ENCODE assay signal across 8 mouse cellular contexts in genomic region chr16:46154832-46155231, GRCm38 (mm10). TPM values are rescaled to one million over a fixed set of nuclear protein-coding genes. Genes with fewer than 3 reads are reported as not detected.
DNase-seq lines count a peak whose midpoint lies in the region; ATAC-seq and TF ChIP-seq lines count a peak whose summit lies in the region.
"Not testable (repeated sequence)": the region's sequence is repeated elsewhere in the genome, so short reads cannot be mapped to it uniquely, and the experiment has no call there.

Gm4737 (minus strand) TSS chr16:46155077.

- not testable (repeated sequence) for DNase-seq in ES-E14 (ENCODE audit: low read depth, low spot score); adrenal gland, postnatal 25 days; gonadal fat pad, adult 2 months (ENCODE audit: low read depth); layer of hippocampus, postnatal 25 days (ENCODE audit: extremely low spot score in 1 of 2, low spot score in 1 of 2); left cerebral cortex, postnatal 4 days

- in situ Hi-C loops in ES-E14 (cut with MboI; ENCODE audit: low sequenced_read_pairs in 2 of 2, unreplicated experiment in 2 of 2), result not testable (repeated sequence)

- not testable (repeated sequence) for H3K27ac ChIP-seq in ES-E14 (ENCODE audit: insufficient read depth, low read depth, low read length, poor library complexity, severe bottlenecking); small intestine, adult 2 months (ENCODE audit: insufficient read depth, low read depth, low read length)

- H3K9me3 ChIP-seq in ES-E14 (ENCODE audit: control insufficient read depth, insufficient read depth, low read depth, low read length), result not testable (repeated sequence)

- not testable (repeated sequence) for H3K27me3 ChIP-seq in small intestine, adult 2 months (ENCODE audit: control insufficient read depth, insufficient read depth, low read length)

- not testable (repeated sequence) for H3K4me1 ChIP-seq in ES-E14 (ENCODE audit: control insufficient read depth in 2 of 2, insufficient read depth in 2 of 2, low read length in 2 of 2, poor library complexity in 1 of 2); small intestine, adult 2 months (ENCODE audit: control insufficient read depth, insufficient read depth, insufficient read length, low read length)

- ATAC-seq in erythroid progenitor cell, adult 5-6 weeks (replicated peaks; ENCODE audit: low FRiP score, poor library complexity, severe bottlenecking), result peak; percentile 72
- peak in 1 of 2 experiments; percentile 56; a peak in 1 of 4 replicates for ATAC-seq in hematopoietic stem cell, adult 5-6 weeks (replicated peaks in 1 of 2; ENCODE audit: insufficient read depth in 1 of 2, low FRiP score in 2 of 2, low TSS enrichment in 1 of 2, low read depth in 1 of 2, poor library complexity in 2 of 2, severe bottlenecking in 2 of 2)

- intact Hi-C loops in left cerebral cortex, postnatal 4 days (cut with DNase I), result not testable (repeated sequence)

- not testable (repeated sequence) for TF ChIP-seq CTCF in small intestine, adult 2 months (IDR thresholded peaks at IDR 0.05; ENCODE audit: extremely low read depth, insufficient read length, insufficient replicate concordance, low read depth, low read length)

- H3K4me3 ChIP-seq in ES-E14 (ENCODE audit: insufficient read depth in 1 of 2, low read depth in 1 of 2, low read length in 2 of 2, poor library complexity in 1 of 2, severe bottlenecking in 1 of 2); small intestine, adult 2 months (ENCODE audit: low read depth, low read length): not testable (repeated sequence)

- 94% methylated on average over 14 of the region's 16 CpGs for WGBS in small intestine, adult 2 months

- H3K36me3 ChIP-seq in ES-E14 (ENCODE audit: control insufficient read depth, insufficient read depth, low read length, poor library complexity, severe bottlenecking); small intestine, adult 2 months (ENCODE audit: control insufficient read depth, insufficient read depth, low read length): not testable (repeated sequence)

- H3K9ac ChIP-seq in ES-E14 (ENCODE audit: insufficient read depth, low read depth, low read length, poor library complexity, severe bottlenecking), result not testable (repeated sequence)

- not testable (repeated sequence) for TF ChIP-seq POLR2A in small intestine, adult 2 months (IDR thresholded peaks at IDR 0.05; ENCODE audit: low read depth, low read length)

RNA-seq across cellular contexts. Expression of gene Gm4737, which starts in this region (rescaled TPM):
- total RNA-seq in ES-E14 (2012; rRNA removed), result 202 and 234 TPM in 2 replicates
- 28.4 and 30.7 TPM in 2 replicates for total RNA-seq in adrenal gland, postnatal 25 days (2021)
- total RNA-seq in erythroid progenitor cell, adult 5-6 weeks (2015; ENCODE audit: low replicate concordance), result not detected in 2 replicates
- 0.77 and 1.8 TPM in 2 replicates for total RNA-seq in erythroid progenitor cell, adult 5-6 weeks (2017; ENCODE audit: low replicate concordance)
- polyA plus RNA-seq in gonadal fat pad, adult 2 months (2012; rRNA removed), result 22.1 and 23.6 TPM in 2 replicates
- 7.7 and 16.2 TPM in 2 replicates for total RNA-seq in hematopoietic stem cell, adult 5-6 weeks (2017)
- 10 to 100 TPM; 15.0 to 16.3 TPM for total RNA-seq in layer of hippocampus, postnatal 25 days (2021)
- total RNA-seq in left cerebral cortex, postnatal 4 days (2021), result 10 to 100 TPM; 16.7 to 18.1 TPM
- polyA plus RNA-seq in small intestine, adult 2 months (2012; rRNA removed), result 15.0 and 26.2 TPM in 2 replicates
